Mouse (Mus musculus) gastrocnemius, postnatal 25 days (tissue): Measurements from ENCODE around the gene Cntrl. TPM values are rescaled to one million over a fixed set of nuclear protein-coding genes. Genes with fewer than 3 reads are reported as not detected.

Experiments
- DNase-seq: peaks from one replicate; pipeline ENCODE4 v3.0.0; 2022
- total RNA-seq, 2 experiments: library from RNA; stranded (reverse); gene quantifications; 1 replicate in 1 of 2; 2 replicates in 1 of 2; pipeline ENCODE4 v1.2.3; 2021

Gene Cntrl
- total RNA-seq, 2 experiments from 2014 or later: 5.4 to 7.5 TPM

- no peak for DNase-seq
These were observed 64.8 kb downstream of the Cntrl start for GRCm38 (mm10) chr2:35174100-35174499.

DNA sequence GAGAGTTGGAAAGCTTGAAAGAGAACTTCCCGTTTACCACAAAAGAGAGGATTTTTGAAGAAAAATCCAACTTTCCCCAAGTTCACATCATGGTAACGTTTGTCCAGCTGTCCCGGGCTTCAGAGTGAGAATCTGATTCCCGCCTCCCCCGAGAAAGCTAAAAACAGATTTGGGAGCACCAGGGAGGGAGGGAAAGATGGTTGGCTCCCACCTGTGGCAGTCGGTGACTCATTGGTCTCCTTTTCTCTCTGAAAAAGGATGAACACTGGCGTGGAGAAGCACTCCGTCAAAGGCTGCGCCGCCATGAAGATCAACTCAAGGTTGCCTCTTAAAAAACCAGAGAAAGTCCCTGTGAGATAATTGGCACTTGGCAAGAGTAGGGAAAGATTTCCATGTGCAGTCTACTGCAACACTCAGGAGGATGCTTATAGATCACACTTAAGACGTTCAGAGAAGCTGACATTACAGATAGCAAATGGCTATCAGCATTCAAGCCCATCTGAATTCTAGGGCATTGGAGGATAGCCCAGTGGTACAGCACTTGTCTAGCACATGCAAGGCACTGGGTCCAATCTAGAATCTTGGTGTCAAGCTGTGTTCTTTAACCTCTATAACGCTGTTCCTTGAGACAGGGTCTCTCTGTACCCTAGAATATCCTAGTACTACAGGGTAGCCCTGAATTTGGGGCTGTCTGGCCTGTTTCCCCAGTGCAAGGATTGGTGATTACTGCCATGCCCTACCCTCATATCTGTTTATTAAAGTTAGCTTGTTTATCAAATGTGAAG lies 66.2 kb downstream of the Cntrl start:
- DNase-seq: no peak

DNA sequence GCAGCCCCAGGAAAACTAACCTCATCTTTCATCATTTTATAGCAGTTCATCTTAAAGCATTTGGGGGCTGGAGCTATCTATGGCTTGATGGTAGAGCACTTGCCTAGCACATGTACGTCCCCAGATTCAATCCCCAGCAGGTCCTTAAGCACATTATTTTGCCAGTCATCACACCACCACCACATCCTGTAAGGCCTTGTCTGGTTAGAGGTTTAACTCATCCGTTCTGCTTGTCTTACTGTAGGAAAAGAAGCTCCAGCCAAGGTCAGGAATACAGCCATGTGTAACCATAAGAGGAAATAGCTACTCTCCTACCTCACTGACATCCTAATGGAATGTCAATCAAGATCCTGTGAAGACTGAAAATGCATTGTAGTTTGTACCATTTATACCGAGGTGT lies 68.9 kb downstream of the Cntrl start:
- no peak for DNase-seq

- DNase-seq: no peak
These were observed 73.9 kb downstream of the Cntrl start for GRCm38 (mm10) chr2:35183115-35183673.

GRCm38 (mm10) chr2:35188929-35189328 lies 79.6 kb downstream of the Cntrl start:
- no peak for DNase-seq

DNA sequence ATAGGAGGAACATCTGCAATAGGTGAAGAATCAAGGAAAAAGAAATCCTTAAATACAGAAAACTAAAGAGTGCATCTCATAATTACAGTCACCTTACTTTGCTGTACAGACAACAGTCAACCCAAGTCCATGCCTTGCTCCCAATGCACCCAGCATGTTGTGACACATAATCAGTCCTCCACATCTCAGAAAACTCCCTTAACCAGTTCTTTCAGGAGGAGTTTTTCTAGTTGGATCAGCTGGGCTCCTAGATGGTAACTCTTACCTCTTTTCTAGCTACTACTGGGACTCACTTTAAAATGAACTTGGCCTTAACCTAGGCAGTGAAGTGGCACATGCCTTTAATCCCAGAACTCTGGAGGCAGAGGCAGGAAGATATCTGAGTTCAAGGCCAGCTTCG lies 84.7 kb downstream of the Cntrl start:
- DNase-seq: no peak

DNA sequence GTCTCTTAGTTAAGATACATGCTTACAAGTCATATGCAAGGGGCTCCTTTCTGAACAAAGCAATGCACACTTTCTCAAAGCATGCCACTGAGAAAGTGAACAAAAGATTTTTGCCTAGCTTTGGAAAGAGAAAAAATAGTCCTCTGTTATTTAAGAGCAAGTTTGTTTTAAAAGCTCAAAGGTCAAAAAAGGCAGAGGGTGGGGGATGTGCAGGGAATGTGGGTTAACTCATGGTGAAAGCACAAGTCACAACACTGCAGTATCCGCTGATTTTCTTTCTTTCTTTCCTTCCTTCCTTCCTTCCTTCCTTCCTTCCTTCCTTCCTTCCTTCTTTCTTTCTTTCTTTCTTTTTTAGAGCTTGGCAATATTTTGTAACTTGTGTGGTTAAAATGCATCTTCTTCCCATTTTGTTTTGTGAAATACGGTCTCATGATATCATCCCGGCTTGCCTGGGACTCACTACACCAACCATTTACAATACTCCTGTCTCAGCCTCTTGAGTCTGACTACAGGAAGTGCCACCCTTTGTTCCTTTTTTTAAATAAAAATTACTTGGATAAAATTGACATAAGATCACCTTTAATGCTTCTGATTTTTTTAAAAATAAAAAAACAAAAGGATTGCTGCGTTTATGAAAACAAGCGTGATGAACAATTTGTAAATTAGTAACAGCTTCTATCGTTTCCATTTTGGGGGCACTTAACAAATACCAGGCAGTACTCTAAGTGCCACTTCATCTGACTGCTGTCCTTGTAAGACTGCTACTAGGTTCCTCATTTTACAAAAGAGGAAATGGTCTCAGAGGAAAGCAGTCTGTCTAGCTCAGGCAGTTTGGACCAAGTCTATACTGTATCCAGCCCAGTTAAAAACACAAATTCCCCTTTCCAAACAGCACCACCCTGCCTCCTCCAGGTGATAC lies 86.6 kb downstream of the Cntrl start:
- DNase-seq: no peak

DNA sequence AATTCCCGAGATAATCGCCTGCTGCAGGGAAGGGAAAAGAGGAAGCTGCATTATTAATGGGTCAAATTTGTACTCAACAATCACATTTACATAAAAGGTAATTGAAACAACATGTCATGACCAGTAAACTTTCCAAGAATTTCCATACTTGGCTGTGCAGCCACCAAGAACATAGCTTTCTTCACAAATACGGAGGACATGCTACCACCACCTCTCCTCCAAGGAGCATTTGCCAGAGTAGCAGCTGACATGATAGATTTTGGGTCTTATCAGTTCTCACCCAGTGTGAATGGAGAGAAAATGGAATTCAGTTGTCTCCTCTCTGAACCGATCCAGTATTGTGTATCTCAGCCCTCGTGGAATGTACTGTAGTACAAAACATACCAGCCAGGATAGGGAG lies 90.2 kb downstream of the Cntrl start:
- no peak for DNase-seq

DNA sequence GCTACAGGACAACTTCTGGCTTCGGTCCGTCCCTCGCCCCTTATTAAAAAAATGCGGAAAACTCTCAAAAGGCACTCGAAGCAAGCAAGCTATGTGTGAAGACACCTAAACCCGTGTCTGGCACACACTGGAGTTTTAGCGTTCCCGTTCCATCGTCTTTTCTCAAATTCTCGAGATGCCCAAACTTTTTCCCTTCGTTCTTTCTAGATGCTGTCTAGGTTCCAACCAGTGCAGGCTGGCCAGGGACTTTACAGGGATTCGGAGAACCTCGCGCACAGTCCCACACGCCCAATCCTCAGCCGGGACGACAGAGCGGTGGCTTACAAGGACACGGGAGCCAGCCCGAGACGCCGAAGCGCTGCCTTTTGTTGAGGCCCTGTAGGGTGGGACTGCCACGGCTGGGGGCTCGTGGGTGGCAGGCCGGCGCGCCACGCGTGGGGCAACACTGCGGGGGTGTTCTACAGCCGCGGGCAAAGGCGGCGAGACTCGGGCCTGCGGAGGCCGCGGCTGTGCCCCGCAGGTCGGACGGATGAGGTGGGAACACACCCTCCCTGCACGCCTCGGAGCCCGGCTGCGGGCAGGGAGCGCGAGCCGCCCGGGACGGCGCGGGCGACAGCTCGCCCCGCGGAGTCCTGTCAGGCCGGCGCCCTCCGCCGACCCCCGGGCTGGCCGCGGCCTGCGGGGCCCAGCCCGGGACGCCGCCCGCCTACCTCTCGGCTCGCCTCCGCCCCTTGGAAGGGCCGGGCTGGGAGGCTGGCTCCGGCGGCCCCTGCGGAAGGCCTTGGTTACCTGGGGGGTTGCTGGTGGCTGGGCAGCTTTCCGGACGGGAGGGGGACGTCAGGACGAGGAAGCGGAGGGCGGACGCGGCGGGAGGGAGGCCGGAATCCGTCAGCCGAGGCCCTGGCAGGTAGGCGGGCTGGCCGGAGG lies 90.9 kb downstream of the Cntrl start:
- peak; percentile 53 for DNase-seq

DNA sequence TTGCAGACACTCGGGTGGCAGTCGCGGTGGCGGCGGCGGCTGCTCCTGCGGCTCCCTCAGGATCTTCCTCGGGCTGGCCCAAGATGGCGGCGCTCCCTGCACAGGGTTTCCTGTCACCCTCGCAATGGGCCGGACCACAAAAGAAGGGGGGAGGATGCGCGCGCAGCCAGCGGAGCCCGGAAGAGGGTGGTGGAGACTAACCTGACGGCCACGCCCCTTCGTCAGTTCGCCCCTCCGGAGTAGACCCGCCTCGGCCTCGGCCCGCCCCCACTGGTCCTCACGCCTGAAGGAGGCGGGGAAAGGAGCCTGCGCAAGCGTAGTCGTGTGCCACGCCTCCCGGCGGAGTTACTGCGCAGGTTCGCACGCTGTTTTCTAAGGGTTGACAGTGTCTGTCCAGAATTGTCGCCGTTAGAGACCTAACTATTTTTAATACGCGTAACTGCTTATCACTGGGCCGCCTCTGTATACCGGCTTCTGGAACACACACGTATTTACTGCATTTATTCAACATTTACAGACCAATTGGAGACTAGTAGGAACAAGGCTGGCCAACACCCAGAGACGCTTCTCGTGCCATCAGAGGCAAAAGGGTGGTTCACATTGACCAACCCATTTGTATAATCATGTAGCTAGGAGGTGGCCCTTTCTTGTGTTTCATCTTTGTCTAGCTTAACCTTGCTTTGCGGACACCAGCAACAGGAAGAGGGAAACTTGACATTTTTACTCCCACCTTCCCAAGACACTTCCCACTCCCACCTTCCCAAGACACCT lies 91.8 kb downstream of the Cntrl start, which contains the start of gene Rab14:
TSS of gene Rab14 (minus strand) at position 223 of the 771 bp plus-strand sequence.
- peak; percentile 100 for DNase-seq

GRCm38 (mm10) chr2:35203729-35204128 lies 94.4 kb downstream of the Cntrl start:
- no peak for DNase-seq

DNA sequence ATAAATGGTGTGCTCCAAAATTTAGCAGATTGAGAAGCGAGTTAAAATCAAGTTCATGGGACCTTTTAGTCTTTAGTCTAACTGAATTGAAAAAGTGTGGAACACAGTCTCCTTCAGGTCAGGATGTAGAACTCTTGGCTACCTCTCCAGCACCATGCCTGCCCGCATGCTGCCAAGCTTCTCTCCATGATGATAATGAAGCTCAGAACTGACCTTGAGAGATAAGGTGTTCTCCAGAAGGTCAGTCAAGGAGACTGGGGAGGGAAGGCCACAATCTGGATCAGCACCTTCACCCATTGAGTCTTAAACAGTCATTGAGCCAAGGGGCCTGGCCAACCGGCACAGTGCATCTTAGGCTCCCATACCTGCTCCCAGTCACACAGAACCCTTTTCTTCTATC lies 97.5 kb downstream of the Cntrl start:
- DNase-seq: no peak

- no peak for DNase-seq
These were observed 98.8 kb downstream of the Cntrl start for GRCm38 (mm10) chr2:35208054-35208453.

GRCm38 (mm10) chr2:35208931-35209665 lies 99.8 kb downstream of the Cntrl start:
- no peak for DNase-seq

DNA sequence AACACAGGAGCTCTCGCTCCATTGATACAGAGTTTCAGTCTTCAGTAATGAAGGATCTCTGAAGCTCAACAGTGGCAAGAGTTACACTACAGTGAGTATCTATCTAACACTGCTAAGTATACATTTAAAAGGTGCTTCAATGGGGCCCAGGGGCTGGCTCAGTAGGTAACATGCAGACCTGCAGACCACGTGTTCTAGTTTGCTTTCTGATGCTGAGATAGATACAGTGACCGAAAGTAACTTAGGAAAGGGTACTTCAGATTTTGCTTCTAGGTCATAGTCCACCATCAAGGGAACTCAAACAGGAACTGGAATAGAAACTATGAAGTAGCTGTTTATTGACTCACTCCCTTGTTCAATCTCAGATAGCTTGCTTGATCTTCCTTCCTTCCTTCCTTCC lies 102.4 kb downstream of the Cntrl start:
- no peak for DNase-seq

DNA sequence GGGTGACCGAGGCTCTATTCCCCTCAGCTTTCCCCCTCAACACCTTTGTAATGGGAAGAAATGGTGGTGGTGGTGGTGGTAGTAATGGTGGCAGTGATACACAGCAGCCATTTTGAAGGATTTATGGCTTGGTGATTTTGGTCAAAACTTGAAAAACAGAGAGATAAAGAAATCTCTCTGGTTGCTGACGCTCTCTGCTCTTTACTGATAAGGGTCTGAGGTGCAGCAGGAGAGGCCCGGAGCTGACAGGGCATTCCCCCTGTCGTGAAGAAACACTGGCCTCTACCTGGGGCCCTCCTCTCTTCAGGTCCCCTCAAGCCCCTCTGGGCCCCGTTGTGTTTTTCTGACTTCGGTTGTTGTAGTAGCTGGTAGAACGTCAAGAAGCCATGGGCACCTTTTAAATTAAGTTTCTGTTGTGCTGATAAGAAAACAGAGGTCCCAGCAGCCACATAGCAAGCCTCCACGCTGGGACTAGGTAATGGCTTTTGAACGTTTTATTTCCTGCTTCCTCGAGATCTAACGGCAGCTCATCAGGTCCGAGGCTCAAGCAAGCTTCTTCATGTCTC lies 104.1 kb downstream of the Cntrl start:
- DNase-seq: no peak

DNA sequence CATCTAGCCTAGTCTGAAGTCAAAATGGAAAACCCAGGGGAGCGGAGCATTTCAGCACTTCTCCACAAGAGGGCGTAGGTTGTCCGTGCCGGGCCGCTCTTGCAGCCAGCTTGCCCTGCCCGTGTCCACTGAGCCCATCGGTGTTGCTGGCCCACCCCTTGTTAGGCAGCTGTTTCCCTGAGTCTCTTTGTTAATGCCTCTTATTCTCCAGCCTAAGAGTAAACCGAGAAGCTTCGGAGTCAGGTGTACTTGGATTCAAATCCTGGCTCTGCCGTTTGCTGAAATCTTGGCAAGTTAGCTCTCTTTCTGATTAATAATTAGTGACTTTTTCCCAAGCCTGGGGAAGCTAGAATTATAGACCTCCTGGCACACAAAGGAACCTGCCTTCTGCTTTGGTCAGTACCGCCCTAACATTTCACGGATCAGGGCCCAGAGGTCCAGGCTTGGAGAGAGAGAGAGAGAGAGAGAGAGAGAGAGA lies 105.6 kb downstream of the Cntrl start:
- peak; percentile 77 for DNase-seq

DNA sequence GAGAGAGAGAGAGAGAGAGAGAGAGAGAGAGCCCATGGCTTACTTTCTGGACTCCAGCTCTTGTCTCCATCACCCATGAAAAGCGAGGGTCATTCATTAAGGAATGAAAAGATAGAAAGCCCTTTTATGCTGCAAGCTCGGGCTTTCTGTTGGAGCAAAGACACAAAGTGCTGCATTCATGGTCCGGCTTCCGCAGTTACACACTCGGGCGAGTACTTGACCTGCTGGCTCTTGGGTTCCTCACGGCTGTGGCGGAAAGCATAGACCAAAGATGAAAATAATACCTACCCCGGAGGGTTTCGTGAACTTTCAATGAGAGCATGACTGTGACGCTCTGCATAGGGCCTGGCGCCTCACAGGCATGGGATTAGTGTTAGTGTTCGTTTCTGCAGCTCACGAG lies 106.1 kb downstream of the Cntrl start:
- no peak for DNase-seq

DNA sequence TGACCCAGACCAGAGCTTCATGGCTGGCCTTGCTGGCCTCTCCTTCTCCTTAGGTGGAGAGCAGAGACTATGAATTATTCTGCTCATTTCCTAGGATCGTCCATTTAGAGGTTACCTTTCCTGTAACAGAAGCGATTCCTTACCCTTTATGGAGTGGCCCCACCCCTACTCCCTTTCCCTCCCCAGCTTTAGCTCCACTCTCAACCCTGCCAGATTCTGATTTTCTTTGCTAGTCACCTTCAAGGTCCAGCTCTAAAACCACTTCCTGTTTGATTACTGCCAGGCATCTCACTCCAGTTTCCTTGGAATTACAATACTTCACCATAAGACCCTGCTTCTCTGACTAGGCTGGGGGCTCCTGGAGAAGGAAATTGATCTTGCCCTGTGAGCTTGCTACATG lies 107.4 kb downstream of the Cntrl start:
- DNase-seq: no peak

GRCm38 (mm10) chr2:35218736-35219135 lies 109.4 kb downstream of the Cntrl start:
- DNase-seq: no peak
